Mouse (Mus musculus) liver, embryonic 11.5 days (tissue): ENCODE measurements at regions not wholly inside any gene's neighbourhood (a gene's known extent, or its start where the extent isn't known, plus 50 kb on each side); places are given as distances from the start of the nearest gene placed in this dataset.

Source experiments
- ATAC-seq: fragments of 200-750 bp; cut with Nextera tagmentation; replicated peaks from 2 replicates; pipeline ENCODE4 v1.8.0; 2017; ENCODE audit warnings: moderate number of reproducible peaks, mild to moderate bottlenecking, moderate TSS enrichment, moderate library complexity; ENCODE audit not compliant: low FRiP score
- DNase-seq: peaks from one replicate; pipeline ENCODE4 v3.0.0-alpha.2; 2017; ENCODE audit warnings: low spot score
- H3K27ac ChIP-seq: fragments of 300-500 bp; sonication (generic); 2 replicates; pipeline ENCODE4 v1.5.1; 2014; ENCODE audit warnings: mild to moderate bottlenecking, low read depth, low read length, control low read depth
- H3K27me3 ChIP-seq: fragments of 300-500 bp; sonication (generic); replicated peaks from 2 replicates; pipeline ENCODE4 v1.6.1; 2014; ENCODE audit warnings: low read length, mixed read lengths; ENCODE audit not compliant: control insufficient read depth, insufficient read depth
- H3K36me3 ChIP-seq: fragments of 300-500 bp; sonication (generic); 2 replicates; pipeline ENCODE4 v1.6.1; 2014; ENCODE audit warnings: mild to moderate bottlenecking, low read length, moderate library complexity, mixed read lengths; ENCODE audit not compliant: control insufficient read depth, insufficient read depth
- H3K4me1 ChIP-seq: fragments of 300-500 bp; sonication (generic); replicated peaks from 2 replicates; pipeline ENCODE4 v1.6.1; 2014; ENCODE audit warnings: low read length, mixed read lengths; ENCODE audit not compliant: control insufficient read depth, insufficient read depth
- H3K4me2 ChIP-seq: fragments of 300-500 bp; sonication (generic); 2 replicates; pipeline ENCODE4 v1.6.1; 2014; ENCODE audit warnings: mild to moderate bottlenecking, control low read depth, moderate library complexity
- H3K4me3 ChIP-seq: fragments of 300-500 bp; sonication (generic); 2 replicates; pipeline ENCODE4 v1.5.1; 2014; ENCODE audit warnings: low read depth, low read length, control low read depth
- H3K9ac ChIP-seq: fragments of 300-500 bp; sonication (generic); 2 replicates; pipeline ENCODE4 v1.6.1; 2014; ENCODE audit warnings: low read depth, low read length, control low read depth
- H3K9me3 ChIP-seq: fragments of 300-500 bp; sonication (generic); 2 replicates; pipeline ENCODE4 v1.6.1; 2016; ENCODE audit warnings: low read length, inconsistent platforms, mixed read lengths; ENCODE audit not compliant: control insufficient read depth
- WGBS: fragments of 180-500 bp; shearing (Covaris S2); extraction: QIAGEN DNeasy Blood & Tissue Kit; methylation state at CpG from one replicate; pipeline ENCODE4 v1.1.7; 2014; 5-methylcytosine and 5-hydroxymethylcytosine counted together

- no peak for DNase-seq
- Histone ChIP-seq H3K4me1 (no peaks in the 10 kb centered on the region), H3K4me2 (no peak overlapping the region), H3K9me3 (no peaks in the 10 kb centered on the region), H3K36me3 (no peaks in the 10 kb centered on the region), H3K27ac (no peak overlapping the region), H3K9ac (no peak overlapping the region), H3K27me3 (no peaks in the 10 kb centered on the region), H3K4me3 (no peak overlapping the region)
- WGBS, result 94% methylated on average over 5 of the region's 5 CpGs
- no peak for ATAC-seq
Measured at GRCm38 (mm10) chr17:4355506-4356218, 638.5 kb upstream of the Arid1b start.

DNA sequence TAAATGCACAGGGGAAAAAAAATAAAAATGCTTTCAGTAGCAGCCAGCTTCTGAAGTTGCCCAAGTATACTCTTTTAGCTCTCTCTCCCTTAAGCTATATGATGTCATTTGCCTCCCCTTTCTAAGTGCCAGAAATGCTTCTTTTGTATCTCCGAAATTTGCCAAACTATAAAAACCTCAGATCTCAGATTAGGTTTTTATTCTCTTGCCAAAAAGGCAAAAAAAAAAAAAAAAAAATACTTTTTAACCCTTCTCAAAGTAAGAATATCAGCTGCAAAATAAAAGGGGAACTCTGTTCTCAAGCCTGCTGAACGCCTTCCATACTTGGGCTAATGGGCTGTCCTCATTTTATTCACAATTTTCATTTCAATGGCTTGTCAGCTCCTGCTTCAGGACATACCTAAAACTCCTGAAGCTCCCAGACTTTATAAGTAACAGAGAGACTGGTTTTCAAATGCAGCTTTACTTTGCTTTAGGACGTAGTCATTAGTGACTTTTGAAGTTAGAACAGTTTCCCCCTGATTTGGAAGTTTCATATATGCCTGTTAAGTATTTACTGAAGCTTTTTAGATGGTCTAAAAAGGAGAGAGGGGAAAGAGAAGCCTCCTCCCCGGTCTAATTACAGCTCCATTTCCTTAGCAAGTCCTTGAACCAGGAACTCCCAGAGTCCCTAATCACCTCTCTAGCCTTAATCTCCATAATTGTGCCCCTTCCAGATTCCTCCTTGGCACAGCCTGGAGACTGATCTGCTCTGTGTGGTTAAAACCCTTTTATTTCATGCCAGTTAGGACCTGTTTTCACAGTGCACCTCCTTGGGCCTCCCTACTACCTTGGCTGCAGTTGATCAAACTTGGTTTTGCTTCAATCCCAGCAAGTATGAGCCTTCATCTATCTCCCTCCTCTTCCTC, 633.5 kb upstream of the Arid1b start:
- no peak overlapping the region for H3K27ac ChIP-seq

GRCm38 (mm10) chr17:4365811-4366210, 628.3 kb upstream of the Arid1b start:
- no peaks in the 10 kb centered on the region for H3K4me1 ChIP-seq
- no peak overlapping the region for H3K9ac ChIP-seq
- H3K27me3 ChIP-seq, result no peaks in the 10 kb centered on the region
- H3K27ac ChIP-seq, result no peak overlapping the region
- no peak overlapping the region for H3K4me3 ChIP-seq
- H3K9me3 ChIP-seq, result no peaks in the 10 kb centered on the region
- DNase-seq (no peak), ATAC-seq (no peak)
- H3K36me3 ChIP-seq, result no peaks in the 10 kb centered on the region
- H3K4me2 ChIP-seq, result no peak overlapping the region

More for the DNA sequence above, 633.5 kb upstream of the Arid1b start:
- ATAC-seq (no peak), DNase-seq (no peak)
- no peaks in the 10 kb centered on the region for H3K4me1 ChIP-seq
- no peaks in the 10 kb centered on the region for H3K9me3 ChIP-seq
- 67% methylated on average over 4 of the region's 4 CpGs for WGBS
- no peaks in the 10 kb centered on the region for H3K36me3 ChIP-seq
- no peak overlapping the region for H3K4me2 ChIP-seq
- H3K4me3 ChIP-seq, result no peak overlapping the region
- H3K27me3 ChIP-seq, result no peaks in the 10 kb centered on the region
- no peak overlapping the region for H3K9ac ChIP-seq

DNA sequence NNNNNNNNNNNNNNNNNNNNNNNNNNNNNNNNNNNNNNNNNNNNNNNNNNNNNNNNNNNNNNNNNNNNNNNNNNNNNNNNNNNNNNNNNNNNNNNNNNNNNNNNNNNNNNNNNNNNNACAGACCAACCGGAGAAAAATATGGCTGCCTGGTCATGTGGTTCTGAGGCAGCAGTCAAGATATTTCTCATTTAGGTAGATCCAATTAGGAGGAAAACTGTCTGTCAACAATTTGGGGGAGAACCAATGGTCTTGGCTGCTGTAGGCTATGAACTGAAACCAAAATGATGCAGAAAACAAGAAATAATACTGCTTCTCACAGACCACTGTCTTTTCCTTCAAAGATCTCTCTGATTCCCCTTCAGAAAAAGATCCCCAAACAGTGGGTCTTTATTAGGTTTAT, 613.7 kb upstream of the Arid1b start:
- H3K4me3 ChIP-seq, result no peak overlapping the region
- no peak overlapping the region for H3K9ac ChIP-seq
- WGBS, result 82% methylated on average over 1 of the region's 1 CpGs
- no peaks in the 10 kb centered on the region for H3K36me3 ChIP-seq
- ATAC-seq (no peak), DNase-seq (no peak)
- no peaks in the 10 kb centered on the region; the same call in 1 of the 2 replicates for H3K27me3 ChIP-seq
- peaks cover 7% of the 10 kb centered on the region; the same call in 1 of the 2 replicates for H3K4me1 ChIP-seq
- no peak overlapping the region for H3K4me2 ChIP-seq
- 0 out of 2 replicates have a peak overlapping the region, but pooled peaks have one; percentile 53 for H3K27ac ChIP-seq
- H3K9me3 ChIP-seq, result no peaks in the 10 kb centered on the region

DNA sequence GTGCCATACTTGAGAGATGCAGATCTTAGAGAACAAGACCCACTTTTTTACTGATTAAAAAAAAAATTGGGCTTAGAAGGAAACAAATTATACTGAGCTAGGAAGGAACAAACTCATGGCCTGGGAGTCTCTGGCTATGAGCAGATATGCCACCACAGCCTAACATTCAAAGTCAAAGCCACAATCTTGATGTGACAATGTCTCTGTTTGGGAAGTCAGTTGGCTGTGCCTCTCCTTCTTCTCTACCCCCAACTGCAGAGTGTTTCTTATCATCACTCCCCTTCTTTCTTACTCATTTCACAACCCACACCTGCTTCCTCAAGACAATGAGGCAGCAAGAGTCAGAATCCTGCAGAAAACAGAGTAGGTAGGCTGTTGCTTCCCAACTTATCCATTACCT, 613.3 kb upstream of the Arid1b start:
- Histone ChIP-seq H3K4me3 (no peak overlapping the region), H3K9me3 (no peaks in the 10 kb centered on the region), H3K27ac (0 out of 2 replicates have a peak overlapping the region, but pooled peaks have one; percentile 53), H3K36me3 (no peaks in the 10 kb centered on the region), H3K4me1 (peaks cover 7% of the 10 kb centered on the region; the same call in 1 of the 2 replicates), H3K9ac (no peak overlapping the region), H3K27me3 (no peaks in the 10 kb centered on the region; the same call in 1 of the 2 replicates), H3K4me2 (no peak overlapping the region)
- ATAC-seq, result peak; percentile 90
- DNase-seq, result no peak

GRCm38 (mm10) chr17:4381896-4382685, 612.0 kb upstream of the Arid1b start:
- Histone ChIP-seq H3K9ac (no peak overlapping the region), H3K27me3 (no peaks in the 10 kb centered on the region; the same call in 1 of the 2 replicates), H3K36me3 (no peaks in the 10 kb centered on the region), H3K9me3 (no peaks in the 10 kb centered on the region), H3K4me3 (no peak overlapping the region), H3K27ac (no peak overlapping the region), H3K4me2 (no peak overlapping the region), H3K4me1 (peaks cover 7% of the 10 kb centered on the region; the same call in 1 of the 2 replicates)
- ATAC-seq, result no peak
- WGBS, result 80% methylated on average over 13 of the region's 13 CpGs
- no peak for DNase-seq

- no peak overlapping the region for H3K9ac ChIP-seq
- ATAC-seq, result no peak
- no peaks in the 10 kb centered on the region; the same call in 1 of the 2 replicates for H3K27me3 ChIP-seq
- no peaks in the 10 kb centered on the region for H3K36me3 ChIP-seq
- no peak for DNase-seq
- H3K4me2 ChIP-seq, result no peak overlapping the region
- H3K4me1 ChIP-seq, result peaks cover 7% of the 10 kb centered on the region; the same call in 1 of the 2 replicates
- no peak overlapping the region for H3K4me3 ChIP-seq
- no peaks in the 10 kb centered on the region for H3K9me3 ChIP-seq
- H3K27ac ChIP-seq, result no peak overlapping the region
Measured at GRCm38 (mm10) chr17:4382716-4383115, 611.4 kb upstream of the Arid1b start.

GRCm38 (mm10) chr17:4387616-4388015, 606.5 kb upstream of the Arid1b start:
- H3K4me3 ChIP-seq, result no peak overlapping the region
- DNase-seq (no peak), ATAC-seq (no peak)
- H3K9ac ChIP-seq, result no peak overlapping the region
- no peaks in the 10 kb centered on the region for H3K4me1 ChIP-seq
- H3K4me2 ChIP-seq, result no peak overlapping the region
- H3K27me3 ChIP-seq, result no peaks in the 10 kb centered on the region; the same call in 1 of the 2 replicates
- WGBS, result 87% methylated on average over 4 of the region's 4 CpGs
- H3K9me3 ChIP-seq, result no peaks in the 10 kb centered on the region
- no peaks in the 10 kb centered on the region for H3K36me3 ChIP-seq
- H3K27ac ChIP-seq, result no peak overlapping the region
